Mouse (Mus musculus) liver, postnatal 0 days (tissue): ENCODE measurements around the gene Trim17.

Source experiments
- CTCF ChIP-seq: sonication (generic); IDR thresholded peaks from 2 replicates; pipeline ENCODE4 v1.5.1; 2016; ENCODE audit warnings: antibody characterized with exemption, low read depth
- EP300 ChIP-seq: IDR thresholded peaks from 2 replicates; pipeline ENCODE4 v1.6.1; 2016; ENCODE audit warnings: antibody characterized with exemption, low read depth, mild to moderate bottlenecking

DNA sequence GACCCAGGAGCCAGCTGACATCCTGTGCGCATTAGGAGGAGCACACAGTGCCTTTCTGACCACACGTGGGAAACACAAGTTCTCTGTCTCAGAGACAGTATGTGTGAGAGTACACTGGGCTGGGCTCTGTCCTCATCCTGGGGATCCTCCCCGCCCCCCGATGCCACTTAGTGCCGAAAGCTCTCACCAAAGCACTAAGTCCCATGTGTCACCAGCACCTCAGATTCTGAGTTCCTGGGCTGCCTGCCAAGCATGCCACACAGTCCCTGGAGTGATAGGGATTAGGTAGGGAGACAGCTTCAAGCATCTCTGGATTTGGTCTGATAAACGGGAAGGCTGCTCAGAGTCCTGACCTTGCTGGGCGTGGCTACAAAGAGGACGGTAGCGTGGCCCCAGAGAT lies 36.3 kb downstream of the Trim17 start:
- TF ChIP-seq CTCF (no peak), EP300 (no peak)
